Mouse (Mus musculus) liver, postnatal 0 days (tissue): Measurements from ENCODE around the gene Sh3gl1.

Experiments
- CTCF ChIP-seq: sonication (generic); IDR thresholded peaks from 2 replicates; pipeline ENCODE4 v1.5.1; 2016; ENCODE audit warnings: antibody characterized with exemption, low read depth
- EP300 ChIP-seq: IDR thresholded peaks from 2 replicates; pipeline ENCODE4 v1.6.1; 2016; ENCODE audit warnings: antibody characterized with exemption, low read depth, mild to moderate bottlenecking

DNA sequence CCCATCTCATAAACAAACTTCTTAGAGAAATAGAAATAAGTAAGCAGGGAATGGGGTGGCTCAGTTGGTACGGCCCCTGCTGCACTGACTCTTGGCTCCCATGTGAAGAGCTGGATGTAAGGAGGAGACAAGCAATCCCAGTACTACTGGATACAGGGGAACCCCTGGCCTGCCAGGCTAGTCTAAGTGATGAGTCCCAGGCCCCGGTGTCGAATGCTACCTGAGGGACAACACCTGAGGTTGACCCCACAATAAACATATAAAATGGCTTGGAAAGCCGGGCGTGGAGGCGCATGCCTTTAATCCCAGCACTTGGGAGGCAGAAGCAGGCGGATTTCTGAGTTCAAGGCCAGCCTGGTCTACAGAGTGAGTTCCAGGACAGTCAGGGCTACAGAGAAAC is 5.0 kb downstream of the Sh3gl1 start:
- TF ChIP-seq CTCF (no peak), EP300 (no peak)
